Mouse (Mus musculus): Measurements from ENCODE around the gene Me3. TPM values are rescaled to one million over a fixed set of nuclear protein-coding genes. Genes with fewer than 3 reads are reported as not detected.
"Not testable (repeated sequence)": the region's sequence is repeated elsewhere in the genome, so short reads cannot be mapped to it uniquely, and the experiment has no call there.

Gene Me3
- polyA plus RNA-seq, 1 experiment: 12.6 TPM

DNA sequence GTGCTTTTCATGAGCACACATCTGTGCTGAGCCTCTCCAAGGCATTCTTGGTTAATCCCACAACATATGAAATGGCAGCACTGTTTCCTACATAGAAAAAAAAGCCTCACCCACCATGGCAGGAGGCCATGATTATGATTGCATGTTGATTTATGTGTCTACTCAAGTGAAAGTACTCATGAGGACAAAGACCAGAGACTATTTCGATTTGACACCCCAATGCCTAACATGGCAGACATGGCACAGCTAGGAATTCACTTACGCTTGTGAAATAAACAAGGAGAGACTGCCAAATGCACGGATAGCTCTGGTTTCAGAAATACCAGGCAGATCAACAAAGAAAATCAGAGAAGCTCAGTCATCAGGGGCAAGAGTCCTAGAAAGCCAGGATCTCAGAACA lies 96.2 kb downstream of the Me3 start:
- DNase-seq (ENCODE audit: low spot score): no peak

DNA sequence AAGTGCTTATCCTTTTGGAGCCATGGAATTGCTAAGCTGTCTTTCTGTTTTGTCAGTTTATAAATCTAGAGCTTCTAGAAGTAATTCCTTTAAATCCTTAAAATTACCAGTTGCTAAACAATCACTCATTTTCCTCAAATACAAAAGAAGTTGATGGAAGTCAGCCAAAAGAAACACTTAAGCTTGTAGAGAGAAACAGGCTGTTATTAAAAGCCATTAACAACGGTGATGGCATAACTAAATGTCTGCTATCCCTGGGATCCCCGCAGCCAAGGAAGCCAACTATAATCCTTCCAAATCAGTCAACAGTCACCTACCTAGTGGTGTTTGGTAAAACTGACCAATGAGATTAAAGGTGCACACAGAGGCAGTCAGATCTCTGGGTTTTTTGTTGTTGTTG lies 98.3 kb downstream of the Me3 start:
- no peak for DNase-seq (ENCODE audit: low spot score)

- not testable (repeated sequence) for DNase-seq (ENCODE audit: low spot score)
Measured at GRCm38 (mm10) chr7:89731115-89731514, 98.9 kb downstream of the Me3 start.

DNA sequence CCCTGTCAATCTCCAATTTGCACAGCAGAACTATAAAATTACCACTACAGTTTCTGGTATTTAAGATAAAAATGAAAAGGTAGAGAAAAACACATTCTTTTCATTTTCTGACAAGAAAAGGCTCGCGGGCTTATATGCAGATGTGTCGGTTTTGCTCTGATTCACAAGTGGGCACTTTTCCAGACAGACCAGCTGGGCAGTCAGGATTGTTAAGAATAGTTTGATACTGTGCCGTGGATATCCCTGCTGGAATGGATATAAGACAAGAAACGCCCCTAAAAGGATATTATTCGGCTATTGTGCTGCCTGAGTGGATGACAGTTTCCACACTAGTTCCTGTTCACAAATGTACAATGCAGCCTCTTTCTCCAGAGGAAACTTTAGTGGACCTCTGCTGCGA lies 116.2 kb downstream of the Me3 start:
- DNase-seq (ENCODE audit: low spot score): no peak

GRCm38 (mm10) chr7:89749183-89749582 lies 117.0 kb downstream of the Me3 start:
- DNase-seq (ENCODE audit: low spot score): no peak

DNA sequence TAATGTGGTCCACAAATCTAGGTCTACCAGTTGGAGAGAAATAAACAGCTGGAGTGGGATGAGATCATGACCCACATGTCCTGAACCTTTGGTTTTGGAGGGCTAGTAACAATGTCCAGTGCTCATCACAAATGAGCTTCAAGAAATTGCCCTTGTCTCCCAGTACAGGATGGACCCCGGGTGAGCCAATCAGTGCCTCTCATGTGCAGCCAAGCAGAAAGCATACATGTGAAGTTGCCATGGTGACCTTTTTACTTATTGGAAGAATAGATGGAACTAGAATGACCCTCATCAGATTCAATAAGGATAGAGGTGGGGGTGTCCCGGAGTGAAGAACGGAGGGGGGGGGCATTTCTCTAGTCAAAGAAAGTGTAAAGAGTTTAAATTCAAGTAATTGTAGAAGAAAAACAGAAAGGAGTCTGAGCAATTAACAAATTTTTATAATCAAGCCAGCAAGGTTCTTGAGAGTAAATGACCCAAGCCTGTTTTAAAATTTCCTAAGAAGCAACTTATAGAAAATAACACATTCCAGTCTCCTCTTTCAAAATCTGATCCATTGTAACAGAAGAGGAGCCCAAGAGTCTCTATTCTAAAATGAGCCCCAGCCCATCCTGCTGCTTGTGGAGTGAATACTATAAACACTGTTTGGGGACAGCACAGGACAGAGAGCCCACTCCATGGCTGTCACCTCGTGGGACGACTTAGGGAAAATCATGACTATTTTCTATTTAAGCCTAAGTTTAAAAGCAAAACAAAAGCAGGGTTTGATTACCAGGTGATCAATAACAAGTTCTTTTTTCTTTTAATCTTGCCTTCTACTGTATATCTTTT lies 134.7 kb downstream of the Me3 start:
- no peak for DNase-seq (ENCODE audit: low spot score)

DNA sequence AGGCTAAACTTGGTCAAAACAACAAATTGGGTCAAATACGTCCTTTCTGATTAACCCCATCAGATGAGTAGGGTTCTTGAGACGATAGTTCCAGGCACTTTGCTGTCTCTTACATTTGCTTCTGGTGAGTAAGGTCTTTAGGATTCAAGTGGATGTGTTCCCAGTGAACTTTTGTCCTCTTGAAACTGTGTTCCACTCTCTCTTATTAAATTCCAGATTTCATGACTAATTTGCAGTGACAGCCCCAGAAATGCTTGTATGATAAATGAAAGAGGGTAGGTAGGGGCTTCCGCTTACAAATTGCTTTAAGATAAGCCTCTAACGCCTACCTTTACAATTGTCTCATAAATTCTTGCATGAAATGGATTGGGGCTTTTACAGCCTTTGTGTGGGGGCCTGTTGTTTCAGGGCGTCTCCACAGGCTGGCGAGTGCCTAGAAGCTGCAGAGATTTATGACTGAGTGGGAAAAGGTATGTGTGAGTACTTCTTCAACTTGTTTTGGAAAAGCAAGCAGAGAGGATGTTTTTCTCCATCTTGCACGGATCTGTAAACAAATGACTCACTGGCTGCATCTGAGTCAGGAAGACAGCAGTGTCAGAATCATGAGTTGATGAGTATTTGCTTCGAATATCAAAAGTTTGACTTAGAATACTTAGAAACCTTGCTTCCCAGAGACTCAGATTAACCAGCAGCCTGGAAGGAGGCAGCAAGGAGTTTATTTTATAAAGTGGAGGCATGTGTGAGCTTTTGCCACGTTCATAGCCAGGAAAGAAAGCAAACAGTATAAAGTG lies 137.1 kb downstream of the Me3 start:
- no peak for DNase-seq (ENCODE audit: low spot score)

DNA sequence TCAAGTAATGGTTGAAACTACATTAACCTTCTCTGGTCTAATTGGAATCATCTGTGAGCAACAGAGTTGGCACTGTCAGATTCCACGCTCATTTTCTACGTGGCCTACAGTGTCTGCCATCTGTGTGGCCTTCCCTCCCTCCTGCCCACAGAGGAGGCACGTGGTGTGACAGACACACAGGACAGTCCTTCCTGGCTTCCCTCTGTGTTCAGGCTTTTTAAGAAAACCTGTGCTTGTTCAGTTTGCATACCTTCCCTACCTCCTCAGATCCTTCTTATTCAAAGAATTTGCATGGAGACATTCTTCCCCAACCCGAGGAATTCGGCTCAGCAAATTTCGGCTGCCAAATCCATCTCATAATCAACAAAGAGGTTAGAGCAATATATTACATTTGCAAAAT lies 137.8 kb downstream of the Me3 start:
- DNase-seq (ENCODE audit: low spot score): no peak

- DNase-seq (ENCODE audit: low spot score): no peak
Measured at GRCm38 (mm10) chr7:89772906-89773305, 140.7 kb downstream of the Me3 start.

GRCm38 (mm10) chr7:89773352-89773921 lies 141.2 kb downstream of the Me3 start:
- no peak for DNase-seq (ENCODE audit: low spot score)

DNA sequence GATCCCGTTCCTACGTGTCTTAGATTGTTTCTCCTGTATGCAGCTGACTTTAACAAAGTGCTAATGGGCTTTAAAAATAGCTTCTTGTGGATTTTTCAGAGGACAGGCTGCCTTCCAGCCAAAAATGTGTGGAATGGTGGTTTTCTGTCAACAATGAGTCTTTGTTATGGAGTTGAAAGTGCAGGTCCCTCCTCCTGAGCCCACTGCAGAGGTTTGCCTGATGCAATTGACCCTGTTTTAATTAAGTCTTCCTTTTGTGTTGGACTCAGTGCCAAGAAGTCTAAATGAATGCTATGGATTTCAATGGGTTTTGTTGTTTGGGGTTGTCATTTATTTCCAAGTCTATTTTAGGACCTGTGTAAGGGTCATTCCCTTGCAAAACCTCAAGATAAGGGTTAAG lies 141.7 kb downstream of the Me3 start:
- DNase-seq (ENCODE audit: low spot score): no peak

DNA sequence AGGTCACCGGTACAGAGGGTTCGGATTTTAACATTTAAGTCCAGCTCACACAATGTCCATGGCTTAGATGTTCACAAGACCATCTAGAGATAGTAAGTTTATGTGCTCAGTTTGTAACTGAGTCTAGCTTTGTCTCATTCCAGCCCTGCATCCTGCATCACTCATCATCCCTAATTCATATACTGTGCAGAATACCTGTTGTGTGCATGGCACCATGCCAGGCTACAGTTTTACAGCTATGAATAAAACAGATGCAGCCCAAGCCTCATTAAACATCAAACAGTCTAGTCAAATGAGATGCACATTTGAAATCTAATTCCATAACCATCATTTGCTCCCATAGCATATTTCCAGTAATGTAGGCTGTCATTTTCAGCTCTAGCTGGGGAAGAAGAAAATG lies 143.7 kb downstream of the Me3 start:
- DNase-seq (ENCODE audit: low spot score): no peak

DNA sequence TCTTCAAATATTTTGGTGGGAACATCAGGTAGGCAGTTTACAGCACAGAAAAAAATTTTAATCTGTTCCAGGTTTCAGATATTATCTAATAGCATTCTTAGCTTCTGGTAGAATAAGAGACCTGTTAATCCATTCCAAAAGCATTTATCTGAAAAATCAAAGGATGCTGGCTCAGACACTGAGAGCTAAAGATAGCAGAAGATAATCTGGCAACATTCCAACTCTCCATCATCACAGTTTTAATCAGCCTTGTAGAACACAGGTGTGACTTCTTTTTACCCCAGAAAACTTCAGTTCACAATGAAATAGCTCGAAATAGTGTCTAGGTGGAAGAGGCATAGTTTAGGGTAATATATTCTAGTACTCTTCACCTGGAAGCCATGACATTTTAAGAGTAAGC lies 149.2 kb downstream of the Me3 start:
- no peak for DNase-seq (ENCODE audit: low spot score)

GRCm38 (mm10) chr7:89787735-89788134 lies 155.5 kb downstream of the Me3 start:
- DNase-seq (ENCODE audit: low spot score): no peak

DNA sequence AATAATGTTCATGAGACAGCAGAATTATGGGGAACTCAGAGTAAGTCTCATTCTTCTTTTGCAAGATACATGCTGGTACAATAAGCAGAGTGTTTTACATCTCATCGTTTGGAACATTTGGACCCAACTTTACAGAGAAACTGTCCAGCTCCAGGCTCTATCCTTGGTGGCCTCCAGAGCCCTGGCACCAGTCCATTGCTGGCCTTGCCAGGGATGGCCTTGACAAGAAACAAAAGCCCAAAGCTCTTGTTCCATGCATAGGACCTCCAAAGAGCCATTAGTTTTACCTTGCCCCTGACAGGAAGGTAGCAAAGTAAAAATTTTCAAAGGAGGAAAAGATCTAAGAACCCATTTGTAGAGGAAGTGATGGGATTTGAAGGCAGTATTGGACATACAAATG lies 160.4 kb downstream of the Me3 start:
- no peak for DNase-seq (ENCODE audit: low spot score)

DNA sequence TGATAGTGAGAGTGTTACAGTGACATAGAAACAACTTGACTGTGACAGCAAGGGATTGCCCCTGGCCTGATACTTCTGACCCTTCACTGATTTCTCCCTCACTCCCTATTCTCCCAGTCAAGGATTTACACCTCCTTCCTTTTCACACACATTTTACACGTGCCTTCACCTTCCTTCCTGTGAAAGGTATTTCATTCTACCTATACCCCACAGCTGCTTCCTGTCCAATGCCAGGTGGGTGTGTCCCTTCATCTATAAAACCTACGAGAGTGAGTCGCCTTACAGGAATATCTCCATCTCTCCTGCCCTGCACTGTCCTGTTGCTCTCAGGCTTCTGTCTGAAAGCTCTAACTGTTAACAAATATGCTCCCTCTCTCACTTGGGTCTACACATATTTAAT lies 163.2 kb downstream of the Me3 start:
- DNase-seq (ENCODE audit: low spot score): no peak

DNA sequence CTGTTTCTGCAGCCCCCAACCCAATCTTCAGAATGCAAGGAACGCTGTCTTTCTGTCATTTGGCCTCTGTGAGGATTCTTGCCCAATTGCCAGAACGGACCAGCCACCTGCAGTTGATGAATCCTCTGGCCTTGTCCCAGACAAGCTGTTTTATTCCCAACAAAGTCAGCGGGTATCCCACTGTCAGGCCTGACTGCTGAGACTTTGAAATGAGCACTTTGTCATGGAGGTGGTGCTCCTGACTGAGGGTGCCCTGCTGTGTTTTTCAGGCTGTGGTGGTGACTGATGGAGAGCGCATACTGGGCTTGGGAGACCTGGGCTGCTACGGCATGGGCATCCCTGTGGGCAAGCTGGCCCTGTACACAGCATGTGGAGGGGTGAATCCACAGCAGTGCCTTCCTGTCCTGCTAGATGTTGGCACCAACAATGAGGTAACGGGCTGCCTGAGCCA lies 164.2 kb downstream of the Me3 start:
- DNase-seq (ENCODE audit: low spot score): no peak

DNA sequence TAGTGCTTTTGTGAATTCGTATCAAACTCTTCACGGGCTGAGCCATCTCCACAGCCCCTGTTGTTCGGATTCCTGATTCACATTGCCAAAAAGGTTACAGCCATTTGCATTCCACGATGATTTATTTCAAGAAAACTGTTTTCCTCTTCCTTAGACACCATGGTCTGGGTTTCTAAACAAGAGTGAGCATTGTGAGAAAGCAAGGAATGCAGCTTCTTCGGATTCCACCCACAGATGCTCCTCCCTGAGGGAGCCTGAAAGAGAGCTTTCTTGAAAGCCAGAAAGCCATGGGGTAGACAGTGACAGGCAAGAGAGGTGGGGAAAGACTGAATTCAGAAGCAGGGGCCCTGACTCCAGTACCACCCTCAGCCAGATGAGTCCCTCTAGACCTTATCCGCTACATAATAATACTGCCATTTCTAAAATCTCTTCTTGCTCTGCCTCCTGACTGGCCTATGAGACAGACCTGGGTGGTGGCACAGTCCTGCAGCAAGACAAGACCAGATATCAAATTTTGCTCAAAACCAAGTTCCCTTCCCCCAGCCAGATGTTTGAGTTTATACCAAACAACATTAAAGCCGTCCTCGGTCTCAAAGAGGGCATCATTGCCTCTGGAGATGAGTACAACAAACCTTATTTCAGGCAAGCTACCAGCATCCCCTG lies 166.3 kb downstream of the Me3 start:
- DNase-seq (ENCODE audit: low spot score): no peak

DNA sequence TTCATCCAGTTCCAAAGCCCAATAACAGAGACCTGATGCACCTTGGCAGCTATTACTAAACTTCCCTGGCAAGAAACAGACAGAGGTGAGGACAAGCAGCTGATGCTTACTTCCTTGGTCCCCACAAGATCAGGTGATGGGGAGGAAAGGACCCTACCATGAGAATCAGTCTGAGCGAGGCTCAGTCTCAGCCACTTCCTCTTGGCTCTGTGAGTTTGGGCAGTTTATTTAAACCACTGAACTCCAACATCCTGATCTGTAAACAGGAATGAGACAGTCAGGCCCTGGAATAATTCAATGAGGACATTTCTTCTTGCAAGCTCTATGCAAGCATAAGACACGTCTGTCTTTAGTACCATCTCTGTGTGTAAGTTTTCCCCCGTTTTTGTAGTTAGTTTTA lies 170.3 kb downstream of the Me3 start:
- DNase-seq (ENCODE audit: low spot score): no peak

- no peak for DNase-seq (ENCODE audit: low spot score)
Measured at GRCm38 (mm10) chr7:89803966-89804365, 171.8 kb downstream of the Me3 start.

GRCm38 (mm10) chr7:89809400-89809799 lies 177.2 kb downstream of the Me3 start:
- no peak for DNase-seq (ENCODE audit: low spot score)

- DNase-seq (ENCODE audit: low spot score): no peak
Measured at GRCm38 (mm10) chr7:89828436-89829065, 196.4 kb downstream of the Me3 start.
